Mouse (Mus musculus) kidney, adult 11 months (tissue): ENCODE results near the gene Nprl2.
A peak's percentile ranks its signal among the peaks of the same experiment; 100 is the strongest.

ENCODE experiments used
- DNase-seq: peaks from one replicate; pipeline ENCODE4 v3.0.0; 2022

The Nprl2 gene

DNA sequence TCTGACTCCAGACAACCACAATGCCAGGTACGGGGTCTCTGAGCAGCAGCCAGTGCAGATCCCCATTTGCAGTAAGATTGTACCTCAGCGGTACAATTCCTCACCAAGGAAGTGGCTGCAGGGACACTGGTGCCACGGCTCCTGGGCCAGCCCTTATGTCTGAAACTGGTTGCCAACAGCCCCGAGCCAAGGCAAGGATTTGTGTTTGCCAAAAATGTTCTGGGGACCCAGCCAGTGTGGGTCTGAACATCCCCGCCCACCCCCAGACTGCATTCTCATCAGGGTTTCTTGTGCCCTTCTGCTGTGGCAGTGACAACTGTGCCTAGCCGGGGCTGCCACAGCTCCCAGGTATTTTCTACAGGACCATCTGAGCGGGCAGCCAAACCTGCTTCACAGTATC, 3.8 kb upstream of the Nprl2 start:
- no peak for DNase-seq

DNA sequence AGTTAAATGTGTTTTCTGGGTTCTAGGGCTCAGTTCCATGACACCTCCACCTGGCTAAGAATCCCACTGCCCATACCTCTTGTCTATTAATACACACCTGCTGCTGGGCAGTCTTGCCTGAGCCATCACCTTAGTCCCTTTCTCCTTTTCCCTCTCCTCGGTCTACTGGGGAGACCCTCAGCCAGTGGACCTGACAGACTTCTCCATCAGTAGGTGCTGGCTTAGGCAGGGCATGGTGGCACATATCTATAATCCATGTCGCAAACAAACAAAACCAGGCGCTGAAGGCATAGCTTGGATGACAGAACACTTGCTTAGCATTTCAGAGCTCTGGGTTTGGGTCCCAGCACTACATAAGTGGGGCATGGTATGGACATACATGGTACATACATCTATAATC, 3.3 kb upstream of the Nprl2 start:
- DNase-seq = no peak

DNA sequence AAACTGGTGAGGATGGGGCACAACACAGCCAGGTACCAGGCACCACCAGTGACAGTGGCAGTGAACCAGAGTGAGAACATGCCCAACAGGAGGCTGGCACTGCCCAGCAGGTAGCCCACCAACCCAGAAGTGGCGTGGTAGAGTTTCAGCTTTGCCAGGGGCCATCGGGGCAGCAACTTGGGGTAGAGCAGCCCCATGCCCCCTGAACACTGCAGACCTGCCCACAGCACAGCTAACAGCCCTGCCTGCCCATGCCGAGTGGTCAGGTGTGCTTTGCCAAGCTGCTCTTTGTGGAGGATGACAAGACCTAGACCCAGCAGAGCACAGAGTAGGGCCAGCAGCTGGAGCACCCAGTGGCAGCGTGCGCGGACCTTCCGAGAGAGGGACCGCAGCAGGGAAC, 2.1 kb upstream of the Nprl2 start:
- DNase-seq = peak; percentile 18

DNA sequence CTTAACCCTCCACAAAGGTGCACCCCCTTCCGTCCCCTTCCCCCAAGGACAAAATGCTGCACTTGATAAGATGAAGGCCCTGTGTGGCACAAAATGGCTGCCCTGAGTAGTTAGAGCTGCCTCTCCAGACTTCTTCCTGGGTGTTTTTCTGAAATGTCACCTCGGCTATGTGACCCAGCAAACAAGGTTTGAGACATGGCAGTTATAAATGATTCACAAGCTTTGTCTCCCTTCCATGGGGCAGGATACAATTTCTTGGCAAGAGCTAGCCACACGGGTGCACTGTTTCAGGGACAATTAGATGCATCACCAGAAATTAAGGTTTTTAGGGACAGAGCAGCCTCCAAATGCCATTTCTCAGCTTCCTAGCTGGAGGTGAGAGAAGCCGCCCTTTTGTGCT, 1.6 kb upstream of the Nprl2 start:
- DNase-seq = peak; percentile 28

- no peak for DNase-seq
These were observed 1.0 kb upstream of the Nprl2 start for GRCm38 (mm10) chr9:107541005-107541404.

- DNase-seq = no peak
These were observed 293 bp downstream of the Nprl2 start for GRCm38 (mm10) chr9:107542352-107542686.

DNA sequence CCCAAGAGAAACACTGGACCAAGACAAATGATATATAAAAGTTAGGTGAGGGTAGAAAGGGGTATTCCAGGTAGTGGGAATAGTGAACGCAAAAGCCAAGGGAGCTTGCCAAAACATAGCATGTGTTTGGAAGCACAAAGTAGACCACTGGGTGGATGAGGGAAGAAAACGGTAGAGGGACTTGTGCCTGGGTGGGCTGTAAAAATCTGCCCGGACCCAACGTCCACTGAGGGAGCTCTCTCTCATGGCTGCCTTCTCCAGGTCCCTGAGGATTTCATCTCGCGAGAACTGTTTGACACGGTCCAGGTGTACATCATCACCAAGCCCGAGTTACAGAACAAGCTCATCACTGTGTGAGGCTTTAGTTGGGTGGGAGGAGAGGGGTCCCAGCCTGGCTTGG, 695 bp downstream of the Nprl2 start:
- peak; percentile 35 for DNase-seq

- DNase-seq = no peak
These were observed 1.3 kb downstream of the Nprl2 start for GRCm38 (mm10) chr9:107543299-107543698.

- DNase-seq = peak; percentile 28
These were observed 2.2 kb downstream of the Nprl2 start for GRCm38 (mm10) chr9:107544196-107544700.

DNA sequence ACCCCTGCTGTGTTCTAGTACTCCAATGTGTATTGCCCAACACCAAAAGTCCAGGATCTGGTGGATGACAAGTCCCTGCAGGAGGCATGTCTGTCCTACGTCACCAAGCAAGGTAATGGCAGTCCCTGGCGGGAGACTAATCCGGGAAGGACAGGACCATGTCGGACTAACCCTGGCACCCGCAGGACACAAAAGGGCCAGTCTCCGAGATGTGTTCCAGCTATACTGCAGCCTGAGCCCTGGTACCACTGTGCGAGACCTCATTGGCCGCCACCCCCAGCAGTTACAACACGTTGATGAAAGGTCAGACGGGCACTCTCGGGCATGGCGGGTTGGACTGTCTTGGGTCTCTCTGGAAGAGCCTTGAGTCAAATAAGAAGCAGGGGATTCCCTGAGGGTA, 2.7 kb downstream of the Nprl2 start:
- peak; percentile 27 for DNase-seq

DNA sequence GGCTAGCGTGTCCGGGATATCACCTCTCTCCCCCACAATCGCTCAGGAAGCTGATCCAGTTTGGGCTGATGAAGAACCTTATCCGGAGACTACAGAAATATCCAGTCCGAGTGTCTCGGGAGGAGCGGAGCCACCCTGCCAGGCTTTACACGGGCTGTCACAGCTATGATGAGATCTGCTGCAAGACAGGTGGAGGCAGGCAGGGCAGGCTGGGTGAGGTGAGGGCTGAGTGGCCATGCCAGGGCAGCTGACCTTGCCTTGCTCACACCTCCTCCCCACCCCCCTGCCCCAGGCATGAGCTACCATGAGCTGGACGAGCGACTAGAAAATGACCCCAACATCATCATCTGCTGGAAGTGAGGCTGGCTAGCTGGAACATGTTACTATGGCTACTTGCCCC, 3.2 kb downstream of the Nprl2 start:
- DNase-seq = peak; percentile 34

DNA sequence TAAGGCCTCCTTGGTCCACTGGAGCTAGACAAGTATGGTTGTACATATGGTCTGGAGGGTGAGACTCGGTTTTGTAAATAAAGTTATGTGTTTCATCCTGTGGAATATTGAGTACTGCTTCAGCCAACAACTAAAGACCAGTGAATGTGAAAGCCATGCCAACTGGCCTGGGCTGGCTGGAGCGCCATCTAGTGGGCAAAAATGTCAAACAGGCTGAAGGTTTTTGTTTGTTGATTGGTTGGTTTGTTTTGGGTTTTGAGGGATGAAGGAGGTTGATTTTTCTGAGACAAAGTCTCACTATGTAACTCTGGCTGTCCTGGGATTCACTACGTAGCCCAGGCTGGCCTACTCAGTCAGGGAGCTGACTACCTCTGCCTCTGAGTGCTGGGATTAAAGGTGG, 3.6 kb downstream of the Nprl2 start:
- peak; percentile 62 for DNase-seq

DNA sequence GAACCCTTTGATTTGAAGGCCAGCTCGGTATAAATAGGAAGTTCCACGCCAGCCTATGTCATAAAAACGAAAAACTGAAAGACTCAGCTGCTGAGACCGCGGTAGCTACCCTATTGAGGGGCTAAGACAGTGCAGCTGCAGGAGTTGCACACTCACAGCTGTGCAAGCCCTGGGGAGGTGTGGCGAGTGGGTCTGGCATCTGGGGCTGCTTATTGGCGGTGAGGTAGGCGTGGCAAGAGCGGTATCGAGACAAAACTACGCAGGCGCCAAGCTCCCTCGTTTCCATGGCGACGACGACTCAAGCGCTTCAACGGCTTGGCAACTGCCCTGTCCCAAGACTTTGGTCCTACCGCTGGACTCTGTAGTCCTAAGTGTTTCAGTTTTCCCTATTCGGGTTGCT, 5.0 kb downstream of the Nprl2 start, which contains the start of gene Zmynd10:
TSS of gene Zmynd10 (plus strand) at position 273 of the 400 bp plus-strand sequence.
- peak; percentile 97 for DNase-seq

GRCm38 (mm10) chr9:107547957-107548356, 5.9 kb downstream of the Nprl2 start:
- no peak for DNase-seq

GRCm38 (mm10) chr9:107548820-107549219, 6.8 kb downstream of the Nprl2 start:
- no peak for DNase-seq

DNA sequence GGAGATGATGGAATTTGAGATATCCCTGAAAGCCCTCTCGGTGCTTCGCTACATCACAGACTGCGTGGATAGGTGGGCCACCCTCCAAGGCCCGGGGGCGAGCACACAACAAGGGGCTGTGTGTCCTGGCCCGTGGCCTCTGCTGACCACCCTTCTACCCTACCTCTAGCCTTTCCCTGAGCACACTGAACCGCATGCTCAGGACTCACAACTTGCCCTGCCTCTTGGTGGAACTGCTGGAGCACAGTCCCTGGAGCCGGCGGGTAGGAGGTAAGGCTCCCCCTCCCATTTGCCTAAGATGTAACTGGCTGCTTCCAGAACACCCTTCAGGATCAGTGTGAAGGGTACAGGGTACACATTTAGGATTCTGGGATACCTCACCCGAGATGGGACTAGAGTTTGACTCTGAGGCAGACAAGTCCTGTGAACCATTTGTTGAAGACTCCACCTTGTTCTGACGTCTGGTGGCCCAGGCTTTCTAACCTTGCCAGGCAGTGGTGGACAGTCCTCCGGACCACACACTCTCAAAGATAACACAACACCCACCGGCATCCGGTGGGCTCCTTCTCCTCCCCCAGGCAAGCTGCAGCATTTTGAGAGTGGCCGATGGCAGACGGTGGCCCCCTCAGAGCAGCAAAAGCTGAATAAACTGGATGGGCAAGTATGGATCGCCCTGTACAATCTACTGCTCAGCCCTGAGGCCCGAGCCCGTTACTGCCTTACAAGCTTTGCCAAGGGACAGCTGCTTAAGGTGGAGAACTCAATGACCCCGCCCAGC, 7.5 kb downstream of the Nprl2 start:
- DNase-seq = no peak

- DNase-seq = peak; percentile 95
These were observed 8.6 kb downstream of the Nprl2 start for GRCm38 (mm10) chr9:107550491-107551116.

- peak; percentile 83 for DNase-seq
These were observed 9.3 kb downstream of the Nprl2 start, which contains the start of gene Rassf1 for GRCm38 (mm10) chr9:107551117-107551889. Rassf1 (plus strand) TSS chr9:107551555.

DNA sequence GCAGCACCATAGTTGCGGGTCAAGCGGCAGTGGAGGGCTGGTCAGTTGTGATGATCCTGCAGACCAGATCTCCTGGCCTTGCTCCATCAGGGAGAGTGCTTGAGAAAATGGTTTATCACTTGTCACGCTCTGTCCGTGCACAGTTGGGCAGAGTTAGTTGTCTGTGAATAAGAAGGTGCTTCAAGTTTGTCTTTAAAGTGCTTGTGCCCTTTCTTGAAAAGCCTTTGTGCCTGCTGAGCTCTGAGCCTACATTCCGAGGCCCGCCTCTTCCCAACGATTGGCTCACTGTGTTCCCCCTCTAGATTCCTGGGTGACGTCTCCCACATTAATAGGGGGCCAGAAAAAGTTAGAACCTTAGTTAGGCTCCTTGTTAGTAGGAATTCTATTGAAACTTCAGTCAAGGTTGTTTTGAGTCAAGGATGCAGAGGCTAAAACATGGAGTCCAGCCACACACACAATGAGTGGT, 9.9 kb downstream of the Nprl2 start:
- no peak for DNase-seq

- DNase-seq = no peak
These were observed 10.8 kb downstream of the Nprl2 start for GRCm38 (mm10) chr9:107552690-107553393.

- DNase-seq = peak; percentile 63
These were observed 11.7 kb downstream of the Nprl2 start for GRCm38 (mm10) chr9:107553541-107554318.

DNA sequence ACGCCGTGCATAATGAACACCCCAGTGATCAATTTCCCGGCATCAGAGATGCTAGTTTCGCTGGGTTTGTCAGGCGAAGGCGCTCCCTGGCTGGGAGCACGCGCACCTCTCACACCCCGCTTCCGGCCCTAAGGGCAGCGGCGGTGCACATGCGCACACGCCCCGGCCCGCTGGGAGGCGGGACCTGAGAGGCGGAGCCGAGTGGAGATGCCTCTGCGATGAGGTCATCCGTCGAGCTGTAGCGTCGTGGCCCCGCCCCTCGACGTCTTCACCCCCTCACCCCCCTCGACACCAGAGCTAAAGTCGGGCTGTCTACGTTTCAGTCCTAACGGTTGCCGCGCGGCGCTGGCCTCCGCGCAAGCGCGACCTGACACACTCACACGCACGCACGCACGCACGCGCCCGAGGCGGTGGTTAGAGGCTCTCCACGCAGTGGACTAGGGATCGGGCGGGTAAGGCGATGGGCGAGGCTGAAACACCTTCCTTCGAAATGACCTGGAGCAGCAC, 12.3 kb downstream of the Nprl2 start:
- DNase-seq = peak; percentile 96
